Mouse (Mus musculus): ENCODE data around the gene Fam69a.
A peak's percentile ranks its signal among the peaks of the same experiment; 100 is the strongest.
"Not testable (repeated sequence)": the region's sequence is repeated elsewhere in the genome, so short reads cannot be mapped to it uniquely, and the experiment has no call there.

Fam69a gene

GRCm38 (mm10) chr5:107909668-107910067 is 77.2 kb downstream of the Fam69a start:
- no peak for DNase-seq (ENCODE audit: extremely low spot score, low read depth, low spot score)

- DNase-seq (ENCODE audit: extremely low spot score, low read depth, low spot score): no peak
Observed at GRCm38 (mm10) chr5:107908514-107909110, 78.3 kb downstream of the Fam69a start.

GRCm38 (mm10) chr5:107904325-107904724 is 82.6 kb downstream of the Fam69a start:
- no peak for DNase-seq (ENCODE audit: extremely low spot score, low read depth, low spot score)

GRCm38 (mm10) chr5:107901014-107901615 is 85.8 kb downstream of the Fam69a start:
- no peak for DNase-seq (ENCODE audit: extremely low spot score, low read depth, low spot score)

GRCm38 (mm10) chr5:107900206-107901013 is 86.5 kb downstream of the Fam69a start, which contains the start of gene Rpl5:
TSS of gene Rpl5 (plus strand) at chr5:107900502.
- DNase-seq (ENCODE audit: extremely low spot score, low read depth, low spot score): peak; percentile 96

GRCm38 (mm10) chr5:107896265-107896664 is 90.6 kb downstream of the Fam69a start:
- no peak for DNase-seq (ENCODE audit: extremely low spot score, low read depth, low spot score)

- DNase-seq (ENCODE audit: extremely low spot score, low read depth, low spot score): no peak
Observed at GRCm38 (mm10) chr5:107894676-107895075, 92.2 kb downstream of the Fam69a start.

GRCm38 (mm10) chr5:107891515-107891914 is 95.4 kb downstream of the Fam69a start:
- not testable (repeated sequence) for DNase-seq (ENCODE audit: extremely low spot score, low read depth, low spot score)

- no peak for DNase-seq (ENCODE audit: extremely low spot score, low read depth, low spot score)
Observed at GRCm38 (mm10) chr5:107889994-107890888, 96.6 kb downstream of the Fam69a start.

- no peak for DNase-seq (ENCODE audit: extremely low spot score, low read depth, low spot score)
Observed at GRCm38 (mm10) chr5:107880710-107881109, 106.2 kb downstream of the Fam69a start.

GRCm38 (mm10) chr5:107877053-107877452 is 109.8 kb downstream of the Fam69a start:
- DNase-seq (ENCODE audit: extremely low spot score, low read depth, low spot score): no peak

GRCm38 (mm10) chr5:107875261-107875611 is 111.6 kb downstream of the Fam69a start:
- DNase-seq (ENCODE audit: extremely low spot score, low read depth, low spot score): no peak

- DNase-seq (ENCODE audit: extremely low spot score, low read depth, low spot score): no peak
Observed at GRCm38 (mm10) chr5:107874561-107875260, 112.2 kb downstream of the Fam69a start, which contains the start of gene Evi5. TSS of gene Evi5 (minus strand) at chr5:107875107.

- no peak for DNase-seq (ENCODE audit: extremely low spot score, low read depth, low spot score)
Observed at GRCm38 (mm10) chr5:107873886-107874302, 113.0 kb downstream of the Fam69a start.

- DNase-seq (ENCODE audit: extremely low spot score, low read depth, low spot score): no peak
Observed at GRCm38 (mm10) chr5:107873330-107873729, 113.6 kb downstream of the Fam69a start.

- no peak for DNase-seq (ENCODE audit: extremely low spot score, low read depth, low spot score)
Observed at GRCm38 (mm10) chr5:107869701-107870100, 117.2 kb downstream of the Fam69a start.

GRCm38 (mm10) chr5:107868905-107869424 is 117.9 kb downstream of the Fam69a start:
- peak; percentile 73 for DNase-seq (ENCODE audit: extremely low spot score, low read depth, low spot score)

GRCm38 (mm10) chr5:107867970-107868904 is 118.6 kb downstream of the Fam69a start:
- no peak for DNase-seq (ENCODE audit: extremely low spot score, low read depth, low spot score)

Data from hindlimb bud, embryonic 11.5 days (tissue).